Mouse (Mus musculus) hindbrain, embryonic 14.5 days (tissue): ENCODE measurements at regions not wholly inside any gene's neighbourhood (a gene's known extent, or its start where the extent isn't known, plus 50 kb on each side); places are given as distances from the start of the nearest gene placed in this dataset.

Experiments used
- ATAC-seq: fragments of 200-750 bp; cut with Nextera tagmentation; 2 replicates; pipeline ENCODE4 v1.8.0; 2017; ENCODE audit warnings: moderate number of reproducible peaks, mild to moderate bottlenecking, moderate TSS enrichment, moderate library complexity; ENCODE audit not compliant: low FRiP score
- DNase-seq: peaks from one replicate; pipeline ENCODE4 v3.0.0-alpha.2; 2015; ENCODE audit warnings: low spot score
- H3K27ac ChIP-seq: fragments of 300-500 bp; sonication (generic); 2 replicates; pipeline ENCODE4 v1.5.1; 2014; ENCODE audit warnings: mild to moderate bottlenecking, moderate library complexity
- H3K27me3 ChIP-seq: fragments of 300-500 bp; sonication (generic); 2 replicates; pipeline ENCODE4 v1.6.1; 2014; ENCODE audit warnings: mild to moderate bottlenecking, low read length, mixed read lengths; ENCODE audit not compliant: control insufficient read depth, insufficient read depth
- H3K36me3 ChIP-seq: fragments of 300-500 bp; sonication (generic); replicated peaks from 2 replicates; pipeline ENCODE4 v1.6.1; 2014; ENCODE audit not compliant: control insufficient read depth, insufficient read depth
- H3K4me1 ChIP-seq: fragments of 300-500 bp; sonication (generic); replicated peaks from 2 replicates; pipeline ENCODE4 v1.6.1; 2014; ENCODE audit warnings: antibody characterized with exemption, low read length, mixed read lengths; ENCODE audit not compliant: control insufficient read depth, insufficient read depth
- H3K4me2 ChIP-seq: fragments of 300-500 bp; sonication (generic); replicated peaks from 2 replicates; pipeline ENCODE4 v1.6.1; 2014; ENCODE audit warnings: mild to moderate bottlenecking, moderate library complexity
- H3K4me3 ChIP-seq: fragments of 300-500 bp; sonication (generic); replicated peaks from 2 replicates; pipeline ENCODE4 v1.5.1; 2014; ENCODE audit warnings: mild to moderate bottlenecking, low read length
- H3K9ac ChIP-seq: fragments of 300-500 bp; sonication (generic); 2 replicates; pipeline ENCODE4 v1.6.1; 2014
- H3K9me3 ChIP-seq: fragments of 300-500 bp; sonication (generic); 2 replicates; pipeline ENCODE4 v1.6.1; 2016; ENCODE audit warnings: low read length; ENCODE audit not compliant: control insufficient read depth
- WGBS: fragments of 180-500 bp; shearing (Covaris S2); extraction: QIAGEN DNeasy Blood & Tissue Kit; methylation state at CpG from one replicate; pipeline ENCODE4 v1.1.7; 2014; 5-methylcytosine and 5-hydroxymethylcytosine counted together

DNA sequence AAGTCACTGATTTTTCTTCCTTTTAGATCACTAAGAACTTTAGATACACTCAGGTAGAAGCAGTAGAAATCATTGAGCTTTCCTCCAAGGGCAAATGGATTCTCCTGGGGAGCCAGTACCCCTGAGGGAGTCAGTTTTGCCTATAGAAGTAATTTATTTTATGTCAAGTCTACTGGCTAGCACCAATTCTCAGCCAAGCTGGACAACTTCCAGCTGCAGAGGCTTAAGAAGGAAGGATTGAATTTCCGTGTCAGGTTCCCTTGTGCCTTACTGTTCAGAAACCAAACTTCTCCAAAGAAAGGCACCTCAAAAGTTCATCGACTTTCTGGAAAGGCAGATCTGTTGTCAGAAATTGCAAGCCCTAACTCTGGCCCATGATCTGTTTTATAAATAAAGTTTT, 205.2 kb upstream of the A1bg start:
- H3K27ac ChIP-seq: no peak overlapping the region
- no peak overlapping the region for H3K9ac ChIP-seq
- no peaks in the 10 kb centered on the region for H3K9me3 ChIP-seq
- no peak overlapping the region for H3K4me2 ChIP-seq
- H3K27me3 ChIP-seq: no peaks in the 10 kb centered on the region
- no peak for ATAC-seq
- 91% methylated on average over 2 of the region's 2 CpGs for WGBS
- H3K4me3 ChIP-seq: no peak overlapping the region
- no peak for DNase-seq
- H3K36me3 ChIP-seq: no peaks in the 10 kb centered on the region
- H3K4me1 ChIP-seq: no peaks in the 10 kb centered on the region

DNA sequence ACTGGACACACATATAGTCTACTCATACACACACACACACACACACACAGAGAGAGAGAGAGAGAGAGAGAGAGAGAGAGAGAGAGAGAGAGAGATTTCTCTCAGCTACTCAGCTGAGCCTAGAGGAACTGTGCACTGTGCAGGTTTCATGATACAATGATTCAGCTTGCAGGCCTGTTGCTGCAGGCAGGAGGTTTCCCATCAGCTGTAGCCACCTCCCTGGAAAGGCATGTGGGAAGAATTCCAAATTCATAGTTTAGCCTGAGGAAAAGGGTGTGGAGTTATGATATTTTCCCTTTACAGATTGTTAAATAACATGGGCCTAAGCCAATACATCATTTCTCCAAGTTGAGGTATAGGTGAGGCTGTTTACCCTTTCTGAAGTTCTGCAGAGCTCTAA, 204.3 kb upstream of the A1bg start:
- no peak overlapping the region for H3K27ac ChIP-seq
- no peak overlapping the region for H3K4me3 ChIP-seq
- no peaks in the 10 kb centered on the region for H3K9me3 ChIP-seq
- H3K36me3 ChIP-seq: no peaks in the 10 kb centered on the region
- ATAC-seq (no peak), DNase-seq (no peak)
- no peaks in the 10 kb centered on the region for H3K4me1 ChIP-seq
- H3K9ac ChIP-seq: no peak overlapping the region
- no peak overlapping the region for H3K4me2 ChIP-seq
- H3K27me3 ChIP-seq: no peaks in the 10 kb centered on the region

DNA sequence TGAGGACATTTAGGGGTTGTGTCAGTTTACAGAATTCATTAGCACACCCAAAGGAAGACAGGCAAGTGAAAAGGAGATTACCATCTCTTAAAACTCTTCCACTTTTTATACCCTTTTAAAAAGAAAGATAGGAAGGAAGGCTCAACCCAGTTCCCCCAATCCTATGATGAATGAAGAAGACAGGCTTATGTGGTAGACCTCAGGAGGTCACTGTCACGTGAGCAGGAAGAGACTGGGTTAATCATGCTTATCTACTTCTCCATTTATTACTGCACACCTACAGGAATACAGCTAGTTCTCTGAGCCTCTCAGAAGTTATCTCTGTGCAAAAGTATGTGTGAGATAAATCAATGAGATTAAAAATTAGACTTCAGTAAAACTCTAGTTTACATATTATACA, 194.1 kb upstream of the A1bg start:
- Histone ChIP-seq H3K9ac (no peak overlapping the region), H3K27ac (no peak overlapping the region), H3K27me3 (no peaks in the 10 kb centered on the region), H3K9me3 (no peaks in the 10 kb centered on the region), H3K4me1 (no peaks in the 10 kb centered on the region), H3K4me3 (no peak overlapping the region), H3K4me2 (no peak overlapping the region), H3K36me3 (no peaks in the 10 kb centered on the region)
- 50% methylated on average over 1 of the region's 1 CpGs for WGBS
- no peak for ATAC-seq
- no peak for DNase-seq

DNA sequence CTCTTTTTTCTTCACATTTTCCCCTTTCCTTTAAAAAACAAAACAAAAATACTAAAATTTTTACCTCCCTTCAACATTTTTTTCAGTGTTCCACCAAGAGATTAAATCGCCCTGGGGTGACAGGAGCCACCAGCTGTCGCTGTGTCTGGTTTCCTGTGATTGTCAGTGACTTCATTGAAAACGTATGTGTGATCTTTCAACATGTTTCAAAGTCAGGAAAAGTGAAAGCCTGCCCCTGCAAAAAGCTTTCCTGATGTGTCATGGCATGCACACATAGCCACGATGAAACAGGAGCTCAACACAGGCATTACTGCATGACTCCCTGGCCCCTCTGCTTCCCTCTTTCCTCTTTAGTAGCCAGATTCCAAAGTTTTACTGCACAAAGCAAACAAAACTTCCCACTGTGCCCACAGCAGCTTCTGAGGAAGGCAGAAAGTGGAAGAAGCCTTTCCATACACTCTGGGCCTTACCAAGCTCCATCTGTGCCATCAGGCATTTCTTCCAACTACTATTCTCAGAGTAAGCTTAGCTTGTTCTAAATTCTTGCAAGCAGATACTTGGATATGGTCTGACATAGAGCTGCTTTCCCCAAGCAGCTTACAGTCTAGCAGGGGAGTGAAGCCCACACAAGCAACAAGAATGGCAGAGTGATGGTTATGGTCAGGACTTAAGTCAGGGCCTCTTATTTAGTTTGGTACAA, 186.8 kb upstream of the A1bg start:
- DNase-seq (no peak), ATAC-seq (no peak)
- H3K9me3 ChIP-seq: no peaks in the 10 kb centered on the region
- H3K27me3 ChIP-seq: no peaks in the 10 kb centered on the region
- H3K27ac ChIP-seq: no peak overlapping the region
- no peak overlapping the region for H3K4me2 ChIP-seq
- WGBS: 52% methylated on average over 4 of the region's 4 CpGs
- H3K4me1 ChIP-seq: peaks cover 3% of the 10 kb centered on the region; the same call in 1 of the 2 replicates
- no peak overlapping the region for H3K4me3 ChIP-seq
- no peak overlapping the region for H3K9ac ChIP-seq
- no peaks in the 10 kb centered on the region for H3K36me3 ChIP-seq

DNA sequence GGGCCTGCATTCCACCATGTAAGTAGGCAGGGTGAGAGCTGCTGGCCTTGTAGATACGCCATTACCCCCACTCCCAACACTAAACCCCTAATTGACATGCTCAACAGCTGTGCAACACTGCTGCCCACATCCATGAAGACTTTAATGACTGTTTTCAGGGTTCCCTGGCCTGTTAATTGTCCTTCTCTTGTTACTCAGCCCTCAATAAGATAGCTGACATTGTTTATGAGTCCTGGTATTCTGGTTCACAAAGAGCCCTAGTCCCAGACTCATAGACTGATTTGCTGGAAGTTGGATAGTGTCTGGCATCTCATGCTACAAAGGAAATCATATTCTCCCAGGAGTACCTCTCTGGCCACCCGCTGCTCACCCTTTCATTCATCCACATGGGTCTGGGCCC, 186.1 kb upstream of the A1bg start:
- peaks cover 3% of the 10 kb centered on the region; the same call in 1 of the 2 replicates for H3K4me1 ChIP-seq
- no peak for DNase-seq
- H3K9ac ChIP-seq: no peak overlapping the region
- WGBS: 42% methylated on average over 2 of the region's 2 CpGs
- no peak for ATAC-seq
- no peak overlapping the region for H3K4me3 ChIP-seq
- no peak overlapping the region for H3K4me2 ChIP-seq
- no peaks in the 10 kb centered on the region for H3K27me3 ChIP-seq
- no peaks in the 10 kb centered on the region for H3K36me3 ChIP-seq
- H3K9me3 ChIP-seq: no peaks in the 10 kb centered on the region
- no peak overlapping the region for H3K27ac ChIP-seq

DNA sequence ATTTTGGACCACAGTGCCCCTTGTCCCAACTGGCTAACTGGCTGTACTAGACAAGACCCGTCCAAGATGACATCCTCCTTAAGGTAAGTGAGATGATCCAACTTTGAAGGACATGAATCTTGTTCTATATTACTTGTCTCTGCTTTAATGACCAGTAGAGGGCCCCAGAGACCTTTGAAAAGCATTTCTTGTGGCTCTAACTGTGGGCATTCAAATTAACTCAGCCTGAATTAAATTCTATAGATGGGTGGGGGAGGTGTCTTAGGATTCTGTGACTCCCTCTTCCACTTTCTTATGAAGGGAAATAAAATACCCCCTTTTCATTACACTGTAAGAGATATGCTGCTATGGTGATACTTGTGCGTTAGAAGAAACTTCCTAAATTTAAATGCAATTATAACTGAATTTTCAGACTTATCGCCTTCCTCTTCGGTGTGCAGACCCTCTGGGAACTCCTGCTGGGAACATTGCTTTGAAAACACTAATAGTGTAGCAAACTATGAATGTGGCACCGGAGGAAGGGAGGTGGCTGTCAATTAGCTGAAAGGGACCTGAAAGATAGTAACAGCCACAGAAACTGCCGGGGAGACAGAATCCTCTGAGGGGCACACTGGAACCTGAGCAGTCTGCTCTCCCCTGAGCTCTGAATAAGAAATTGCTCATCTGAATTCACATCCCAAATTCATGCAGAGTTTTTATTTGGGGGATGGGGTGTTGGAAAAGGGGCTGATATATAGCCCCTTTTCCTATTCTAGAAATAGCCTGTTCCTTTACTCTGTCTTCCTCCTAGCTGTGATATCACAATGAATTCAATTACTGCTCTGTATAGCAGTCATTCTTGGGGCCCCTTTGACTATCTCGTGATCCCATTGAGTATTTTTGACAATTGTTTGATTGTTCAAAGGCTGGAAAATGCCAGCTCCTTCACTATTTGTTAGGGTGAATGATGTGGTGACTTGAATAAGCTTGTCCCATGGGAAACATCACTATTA, 179.9 kb upstream of the A1bg start:
- Histone ChIP-seq H3K9me3 (no peaks in the 10 kb centered on the region), H3K9ac (no peak overlapping the region), H3K27ac (no peak overlapping the region), H3K27me3 (no peaks in the 10 kb centered on the region), H3K36me3 (no peaks in the 10 kb centered on the region), H3K4me3 (no peak overlapping the region), H3K4me2 (peak overlapping the region; percentile 34), H3K4me1 (peaks cover 5% of the 10 kb centered on the region)
- DNase-seq (peak; percentile 86), ATAC-seq (peak; percentile 55)
- 11% methylated on average over 7 of the region's 7 CpGs for WGBS

DNA sequence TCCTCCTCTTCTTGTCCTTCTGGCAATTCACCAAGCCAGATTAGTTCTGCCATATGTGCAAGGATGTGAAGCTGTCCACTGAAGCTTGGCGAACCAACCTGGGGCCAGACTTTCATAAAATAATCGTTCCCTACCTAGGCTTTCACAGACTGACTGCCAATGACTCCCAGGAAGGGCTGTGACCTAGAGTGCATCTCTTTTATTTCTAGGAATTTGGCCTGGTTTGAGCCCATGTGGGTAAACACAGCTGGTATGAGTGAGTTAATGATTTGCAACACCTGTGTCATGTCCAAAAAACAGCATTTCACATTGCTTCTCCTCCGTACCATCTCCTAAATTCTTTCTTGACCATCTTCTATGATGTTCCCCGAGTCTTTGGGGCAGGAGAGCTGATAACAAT, 178.0 kb upstream of the A1bg start:
- Histone ChIP-seq H3K9me3 (no peaks in the 10 kb centered on the region), H3K27ac (no peak overlapping the region), H3K9ac (no peak overlapping the region), H3K4me2 (no peak overlapping the region), H3K27me3 (no peaks in the 10 kb centered on the region), H3K4me1 (peaks cover 5% of the 10 kb centered on the region), H3K36me3 (no peaks in the 10 kb centered on the region), H3K4me3 (no peak overlapping the region)
- 77% methylated on average over 4 of the region's 4 CpGs for WGBS
- no peak for ATAC-seq
- DNase-seq: no peak

DNA sequence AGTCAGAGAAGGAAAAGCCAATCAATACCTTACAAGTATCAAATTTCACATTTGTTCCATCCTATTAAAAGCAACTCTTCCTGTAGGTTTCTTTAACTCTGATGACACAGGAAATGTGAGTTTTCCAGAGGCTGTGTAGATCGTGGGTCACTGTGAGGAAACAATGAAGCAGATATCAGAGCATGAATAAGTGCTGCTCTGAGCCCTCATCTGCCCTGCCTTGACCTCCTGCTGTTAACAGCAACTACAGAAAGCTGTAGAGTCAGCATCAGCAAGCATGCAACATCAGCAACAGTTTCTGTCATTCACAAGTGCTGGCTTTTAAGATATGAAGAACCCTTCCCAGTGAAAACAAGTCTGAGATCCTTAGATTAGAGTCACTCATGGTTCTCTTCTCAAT, 176.2 kb upstream of the A1bg start:
- H3K27me3 ChIP-seq: no peaks in the 10 kb centered on the region
- no peak overlapping the region for H3K4me3 ChIP-seq
- DNase-seq (no peak), ATAC-seq (no peak)
- WGBS: 35% methylated on average over 1 of the region's 1 CpGs
- no peaks in the 10 kb centered on the region for H3K36me3 ChIP-seq
- H3K9ac ChIP-seq: no peak overlapping the region
- peaks cover 5% of the 10 kb centered on the region for H3K4me1 ChIP-seq
- no peaks in the 10 kb centered on the region for H3K9me3 ChIP-seq
- no peak overlapping the region for H3K4me2 ChIP-seq
- H3K27ac ChIP-seq: no peak overlapping the region

DNA sequence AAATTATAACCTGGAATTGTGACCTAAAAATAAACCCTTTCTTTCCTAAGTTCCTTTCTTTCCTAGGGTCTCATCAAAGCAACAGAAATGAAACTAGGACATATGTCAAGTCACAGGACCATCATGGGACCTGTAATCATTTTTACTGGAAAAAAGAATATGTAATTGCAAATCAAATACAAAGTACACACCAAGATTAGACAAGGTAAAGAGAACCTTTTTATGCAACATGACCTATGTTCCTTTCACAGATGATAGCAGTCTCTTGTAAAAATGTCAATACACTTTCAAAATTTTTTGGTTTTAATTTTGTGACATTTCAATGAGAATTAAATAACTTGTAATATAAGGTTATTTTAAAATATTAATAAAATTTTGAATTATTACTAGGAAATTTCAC, 175.7 kb upstream of the A1bg start:
- no peak overlapping the region for H3K27ac ChIP-seq
- H3K27me3 ChIP-seq: no peaks in the 10 kb centered on the region
- no peaks in the 10 kb centered on the region for H3K36me3 ChIP-seq
- no peak overlapping the region for H3K4me3 ChIP-seq
- H3K9ac ChIP-seq: no peak overlapping the region
- no peak overlapping the region for H3K4me2 ChIP-seq
- ATAC-seq (no peak), DNase-seq (no peak)
- peaks cover 5% of the 10 kb centered on the region for H3K4me1 ChIP-seq
- no peaks in the 10 kb centered on the region for H3K9me3 ChIP-seq
